Mouse (Mus musculus): Measurements from ENCODE around the gene Med13l. TPM values are rescaled to one million over a fixed set of nuclear protein-coding genes. Genes with fewer than 3 reads are reported as not detected.
"Not testable (repeated sequence)": the region's sequence is repeated elsewhere in the genome, so short reads cannot be mapped to it uniquely, and the experiment has no call there.

Gene Med13l
- polyA plus RNA-seq, 1 experiment from 2014 or later, result 14.6 TPM

GRCm38 (mm10) chr5:118647384-118647783, 86.9 kb downstream of the Med13l start:
- Histone ChIP-seq H3K36me3 (ENCODE audit: control insufficient read depth, insufficient read depth, low read length) (no peaks in the 10 kb centered on the region), H3K9ac (ENCODE audit: low read length) (no peak overlapping the region), H3K4me1 (ENCODE audit: control insufficient read depth, insufficient read depth, low read length) (peaks cover 15% of the 10 kb centered on the region), H3K9me3 (replicated peaks; ENCODE audit: control insufficient read depth, low read length) (no peaks in the 10 kb centered on the region), H3K27ac (ENCODE audit: low read depth, low read length) (no peak overlapping the region), H3K4me2 (ENCODE audit: low read length) (no peak overlapping the region), H3K4me3 (ENCODE audit: low read depth, low read length) (no peak overlapping the region), H3K27me3 (replicated peaks; ENCODE audit: control insufficient read depth, insufficient read depth, low read length) (no peaks in the 10 kb centered on the region)
- WGBS, result 47% methylated on average over 6 of the region's 6 CpGs
- DNase-seq (ENCODE audit: low spot score) (no peak), ATAC-seq (no peak)

- H3K27ac ChIP-seq (ENCODE audit: low read depth, low read length), result no peak overlapping the region
- 88% methylated on average over 10 of the region's 10 CpGs for WGBS
- no peak for ATAC-seq
Observed at GRCm38 (mm10) chr5:118649215-118650006, 88.9 kb downstream of the Med13l start.

GRCm38 (mm10) chr5:118650007-118650548, 89.6 kb downstream of the Med13l start:
- no peak overlapping the region for H3K4me2 ChIP-seq (ENCODE audit: low read length)
- peak; percentile 39 for DNase-seq (ENCODE audit: low spot score)
- H3K27me3 ChIP-seq (replicated peaks; ENCODE audit: control insufficient read depth, insufficient read depth, low read length), result no peaks in the 10 kb centered on the region
- H3K27ac ChIP-seq (ENCODE audit: low read depth, low read length), result no peak overlapping the region
- WGBS, result 88% methylated on average over 4 of the region's 4 CpGs
- ATAC-seq, result no peak
- peaks cover 18% of the 10 kb centered on the region for H3K4me1 ChIP-seq (ENCODE audit: control insufficient read depth, insufficient read depth, low read length)
- H3K36me3 ChIP-seq (ENCODE audit: control insufficient read depth, insufficient read depth, low read length), result no peaks in the 10 kb centered on the region
- no peak overlapping the region for H3K9ac ChIP-seq (ENCODE audit: low read length)
- no peaks in the 10 kb centered on the region for H3K9me3 ChIP-seq (replicated peaks; ENCODE audit: control insufficient read depth, low read length)
- no peak overlapping the region for H3K4me3 ChIP-seq (ENCODE audit: low read depth, low read length)

More at GRCm38 (mm10) chr5:118649215-118650006, 88.9 kb downstream of the Med13l start:
- Histone ChIP-seq H3K36me3 (ENCODE audit: control insufficient read depth, insufficient read depth, low read length) (no peaks in the 10 kb centered on the region), H3K27me3 (replicated peaks; ENCODE audit: control insufficient read depth, insufficient read depth, low read length) (no peaks in the 10 kb centered on the region), H3K4me2 (ENCODE audit: low read length) (no peak overlapping the region), H3K9me3 (replicated peaks; ENCODE audit: control insufficient read depth, low read length) (no peaks in the 10 kb centered on the region), H3K4me3 (ENCODE audit: low read depth, low read length) (no peak overlapping the region), H3K9ac (ENCODE audit: low read length) (no peak overlapping the region), H3K4me1 (ENCODE audit: control insufficient read depth, insufficient read depth, low read length) (peaks cover 15% of the 10 kb centered on the region)
- no peak for DNase-seq (ENCODE audit: low spot score)

GRCm38 (mm10) chr5:118650746-118651145, 90.3 kb downstream of the Med13l start:
- Histone ChIP-seq H3K4me2 (ENCODE audit: low read length) (no peak overlapping the region), H3K9ac (ENCODE audit: low read length) (no peak overlapping the region), H3K36me3 (ENCODE audit: control insufficient read depth, insufficient read depth, low read length) (no peaks in the 10 kb centered on the region), H3K4me1 (ENCODE audit: control insufficient read depth, insufficient read depth, low read length) (peaks cover 18% of the 10 kb centered on the region), H3K9me3 (replicated peaks; ENCODE audit: control insufficient read depth, low read length) (no peaks in the 10 kb centered on the region), H3K27me3 (replicated peaks; ENCODE audit: control insufficient read depth, insufficient read depth, low read length) (no peaks in the 10 kb centered on the region), H3K4me3 (ENCODE audit: low read depth, low read length) (no peak overlapping the region), H3K27ac (ENCODE audit: low read depth, low read length) (no peak overlapping the region)
- ATAC-seq (no peak), DNase-seq (ENCODE audit: low spot score) (no peak)
- 89% methylated on average over 7 of the region's 7 CpGs for WGBS

GRCm38 (mm10) chr5:118652611-118653010, 92.1 kb downstream of the Med13l start:
- no peak for DNase-seq (ENCODE audit: low spot score)
- no peak overlapping the region for H3K4me2 ChIP-seq (ENCODE audit: low read length)
- H3K9ac ChIP-seq (ENCODE audit: low read length), result no peak overlapping the region
- no peak for ATAC-seq
- H3K4me3 ChIP-seq (ENCODE audit: low read depth, low read length), result no peak overlapping the region
- H3K4me1 ChIP-seq (ENCODE audit: control insufficient read depth, insufficient read depth, low read length), result peaks cover 10% of the 10 kb centered on the region
- H3K36me3 ChIP-seq (ENCODE audit: control insufficient read depth, insufficient read depth, low read length), result no peaks in the 10 kb centered on the region
- 87% methylated on average over 8 of the region's 8 CpGs for WGBS
- no peak overlapping the region for H3K27ac ChIP-seq (ENCODE audit: low read depth, low read length)
- H3K9me3 ChIP-seq (replicated peaks; ENCODE audit: control insufficient read depth, low read length), result no peaks in the 10 kb centered on the region
- H3K27me3 ChIP-seq (replicated peaks; ENCODE audit: control insufficient read depth, insufficient read depth, low read length), result no peaks in the 10 kb centered on the region

GRCm38 (mm10) chr5:118653119-118653518, 92.6 kb downstream of the Med13l start:
- H3K4me1 ChIP-seq (ENCODE audit: control insufficient read depth, insufficient read depth, low read length); DNase-seq (ENCODE audit: low spot score); ATAC-seq; H3K27me3 ChIP-seq (replicated peaks; ENCODE audit: control insufficient read depth, insufficient read depth, low read length); H3K9me3 ChIP-seq (replicated peaks; ENCODE audit: control insufficient read depth, low read length); H3K36me3 ChIP-seq (ENCODE audit: control insufficient read depth, insufficient read depth, low read length); H3K4me3 ChIP-seq (ENCODE audit: low read depth, low read length); H3K4me2 ChIP-seq (ENCODE audit: low read length); H3K9ac ChIP-seq (ENCODE audit: low read length); H3K27ac ChIP-seq (ENCODE audit: low read depth, low read length): not testable (repeated sequence)
- WGBS, result 92% methylated on average over 3 of the region's 5 CpGs

GRCm38 (mm10) chr5:118654599-118654998, 94.1 kb downstream of the Med13l start:
- H3K27me3 ChIP-seq (replicated peaks; ENCODE audit: control insufficient read depth, insufficient read depth, low read length), result no peaks in the 10 kb centered on the region
- WGBS, result 76% methylated on average over 11 of the region's 11 CpGs
- H3K4me1 ChIP-seq (ENCODE audit: control insufficient read depth, insufficient read depth, low read length), result peaks cover 5% of the 10 kb centered on the region
- DNase-seq (ENCODE audit: low spot score) (no peak), ATAC-seq (peak; percentile 14; the same call in 1 of the 2 replicates)
- no peak overlapping the region for H3K9ac ChIP-seq (ENCODE audit: low read length)
- H3K4me3 ChIP-seq (ENCODE audit: low read depth, low read length), result no peak overlapping the region
- no peak overlapping the region for H3K4me2 ChIP-seq (ENCODE audit: low read length)
- no peak overlapping the region for H3K27ac ChIP-seq (ENCODE audit: low read depth, low read length)
- H3K36me3 ChIP-seq (ENCODE audit: control insufficient read depth, insufficient read depth, low read length), result no peaks in the 10 kb centered on the region
- H3K9me3 ChIP-seq (replicated peaks; ENCODE audit: control insufficient read depth, low read length), result no peaks in the 10 kb centered on the region

- Histone ChIP-seq H3K4me1 (ENCODE audit: control insufficient read depth, insufficient read depth, low read length) (peaks cover 4% of the 10 kb centered on the region), H3K27ac (ENCODE audit: low read depth, low read length) (no peak overlapping the region), H3K4me2 (ENCODE audit: low read length) (no peak overlapping the region), H3K9ac (ENCODE audit: low read length) (no peak overlapping the region), H3K36me3 (ENCODE audit: control insufficient read depth, insufficient read depth, low read length) (no peaks in the 10 kb centered on the region), H3K9me3 (replicated peaks; ENCODE audit: control insufficient read depth, low read length) (no peaks in the 10 kb centered on the region), H3K27me3 (replicated peaks; ENCODE audit: control insufficient read depth, insufficient read depth, low read length) (no peaks in the 10 kb centered on the region), H3K4me3 (ENCODE audit: low read depth, low read length) (no peak overlapping the region)
- ATAC-seq (peak; percentile 85), DNase-seq (ENCODE audit: low spot score) (peak; percentile 82)
- 24% methylated on average over 2 of the region's 2 CpGs for WGBS
Observed at GRCm38 (mm10) chr5:118655025-118655424, 94.5 kb downstream of the Med13l start.

- no peak overlapping the region for H3K27ac ChIP-seq (ENCODE audit: low read depth, low read length)
- no peaks in the 10 kb centered on the region for H3K36me3 ChIP-seq (ENCODE audit: control insufficient read depth, insufficient read depth, low read length)
- peak; percentile 35 for ATAC-seq
- H3K9ac ChIP-seq (ENCODE audit: low read length), result no peak overlapping the region
- no peak overlapping the region for H3K4me3 ChIP-seq (ENCODE audit: low read depth, low read length)
- no peaks in the 10 kb centered on the region for H3K27me3 ChIP-seq (replicated peaks; ENCODE audit: control insufficient read depth, insufficient read depth, low read length)
- peaks cover 4% of the 10 kb centered on the region for H3K4me1 ChIP-seq (ENCODE audit: control insufficient read depth, insufficient read depth, low read length)
- no peak for DNase-seq (ENCODE audit: low spot score)
- H3K4me2 ChIP-seq (ENCODE audit: low read length), result no peak overlapping the region
- 46% methylated on average over 7 of the region's 7 CpGs for WGBS
- no peaks in the 10 kb centered on the region for H3K9me3 ChIP-seq (replicated peaks; ENCODE audit: control insufficient read depth, low read length)
Observed at GRCm38 (mm10) chr5:118655428-118655827, 94.9 kb downstream of the Med13l start.
